ENCODE assay signal across 12 mouse cellular contexts in the genomic region with DNA sequence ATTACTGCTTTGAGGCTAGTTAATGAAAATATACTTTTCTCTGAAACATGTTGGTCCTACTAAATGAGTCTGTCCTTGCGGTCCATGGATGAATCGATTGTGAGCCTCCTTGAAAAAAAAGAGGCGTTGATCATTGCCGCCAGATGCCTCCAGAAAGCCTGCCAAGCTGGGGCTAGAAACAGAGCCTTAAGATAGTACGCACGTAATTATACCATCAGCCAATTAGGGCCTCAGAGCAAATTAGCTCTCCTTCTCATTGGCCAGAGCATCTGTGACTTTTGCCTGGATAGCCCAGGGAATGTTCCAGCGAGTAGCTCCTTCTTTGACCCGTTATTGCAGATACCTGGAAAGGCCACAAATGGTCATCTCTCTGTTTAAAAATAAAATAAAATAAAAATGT. TPM values are rescaled to one million over a fixed set of nuclear protein-coding genes. Genes with fewer than 3 reads are reported as not detected.
A peak's percentile ranks its signal among the peaks of the same experiment; 100 is the strongest.
DNase-seq lines count a peak whose midpoint lies in the region; ATAC-seq lines count a peak whose summit lies in the region.
"Had no signal": no experiment of that assay in that cellular context is flagged by ENCODE, and none has a peak within 500 bp of the region (broad histone marks: within the 10 kb centered on the region; RNA-seq: fewer than 3 reads in every experiment).

No protein-coding gene starts in this region.

- H3K9me3 ChIP-seq in limb, embryonic 12.5 days = no peaks in the 10 kb centered on the region
- no peaks in the 10 kb centered on the region for H3K9me3 ChIP-seq in limb, embryonic 10.5 days (replicated peaks)
- H3K9me3 ChIP-seq in kidney, embryonic 16.5 days (ENCODE audit: low read length) = no peaks in the 10 kb centered on the region
- H3K9me3 ChIP-seq: G1E; heart, embryonic 10.5 days had no signal

- 44% methylated on average over 8 of the region's 8 CpGs for WGBS in limb, embryonic 12.5 days
- WGBS in limb, embryonic 10.5 days = 72% methylated on average over 8 of the region's 8 CpGs
- WGBS in kidney, embryonic 16.5 days = 70% methylated on average over 8 of the region's 8 CpGs

- 0 out of 2 replicates have a peak overlapping the region, but pooled peaks have one; percentile 1 for H3K4me2 ChIP-seq in limb, embryonic 12.5 days
- no peak overlapping the region for H3K4me2 ChIP-seq in kidney, embryonic 16.5 days (replicated peaks; ENCODE audit: low read depth, low read length)

- peaks cover 1% of the 10 kb centered on the region; the same call in 1 of the 2 replicates for H3K27me3 ChIP-seq in limb, embryonic 12.5 days
- H3K27me3 ChIP-seq in limb, embryonic 10.5 days (ENCODE audit: low read depth, poor library complexity, severe bottlenecking) = no peaks in the 10 kb centered on the region
- H3K27me3 ChIP-seq in kidney, embryonic 16.5 days (ENCODE audit: insufficient read depth, low read length) = no peaks in the 10 kb centered on the region

- no peak overlapping the region for H3K27ac ChIP-seq in limb, embryonic 12.5 days
- H3K27ac ChIP-seq in limb, embryonic 10.5 days = no peak overlapping the region
- no peak overlapping the region for H3K27ac ChIP-seq in kidney, embryonic 16.5 days (ENCODE audit: low read length)
- H3K27ac ChIP-seq: heart, embryonic 10.5 days had no signal

- ATAC-seq in limb, embryonic 12.5 days (ENCODE audit: insufficient number of reproducible peaks, insufficient read depth, low FRiP score, low TSS enrichment, low read depth) = no peak
- no peak for ATAC-seq in kidney, embryonic 16.5 days (ENCODE audit: low FRiP score, low TSS enrichment)

- peaks cover 24% of the 10 kb centered on the region for H3K4me1 ChIP-seq in limb, embryonic 12.5 days (replicated peaks)
- peaks cover 14% of the 10 kb centered on the region for H3K4me1 ChIP-seq in limb, embryonic 10.5 days
- peaks cover 23% of the 10 kb centered on the region for H3K4me1 ChIP-seq in kidney, embryonic 16.5 days (ENCODE audit: insufficient read depth, low read length)
- H3K4me1 ChIP-seq: heart, embryonic 10.5 days had no signal

- no peak overlapping the region for H3K9ac ChIP-seq in limb, embryonic 12.5 days (replicated peaks)
- H3K9ac ChIP-seq in kidney, embryonic 16.5 days (replicated peaks; ENCODE audit: low read length) = no peak overlapping the region

- DNase-seq in limb, embryonic 10.5 days (ENCODE audit: low spot score) = no peak
- DNase-seq in cerebellum, adult 9-11 months = peak; percentile 84
- peak; percentile 73 for DNase-seq in layer of hippocampus, adult 9-11 months
- DNase-seq in right cerebral cortex, adult 2 months (ENCODE audit: low spot score in 2 of 2) = peak; percentile 40 to 52
- DNase-seq in embryo, embryonic 10.5 days (ENCODE audit: low spot score) = no peak
- no peak for DNase-seq in yolk sac, embryonic 10.5 days (ENCODE audit: low spot score)
- DNase-seq: adrenal gland, postnatal 14 days; kidney, postnatal 4 days had no signal

- H3K4me3 ChIP-seq in limb, embryonic 12.5 days (replicated peaks) = no peak overlapping the region
- no peak overlapping the region for H3K4me3 ChIP-seq in limb, embryonic 10.5 days
- H3K4me3 ChIP-seq in kidney, embryonic 16.5 days (ENCODE audit: low read length) = no peak overlapping the region
- H3K4me3 ChIP-seq: heart, embryonic 10.5 days had no signal

- no peaks in the 10 kb centered on the region for H3K36me3 ChIP-seq in limb, embryonic 12.5 days
- no peaks in the 10 kb centered on the region for H3K36me3 ChIP-seq in limb, embryonic 10.5 days
- H3K36me3 ChIP-seq in kidney, embryonic 16.5 days (ENCODE audit: insufficient read depth, low read length) = no peaks in the 10 kb centered on the region
- H3K36me3 ChIP-seq: G1E; heart, embryonic 10.5 days had no signal

RNA-seq across cellular contexts. Expression of gene Tex36, which starts 7.6 kb away (rescaled TPM):
- polyA plus RNA-seq in limb, embryonic 12.5 days (2016; fragmentation: Nextera tagmentation; extraction: Ambion mirVana) = not detected in 2 replicates
- not detected in 2 replicates for polyA plus RNA-seq in limb, embryonic 10.5 days (2016; fragmentation: Nextera tagmentation; extraction: Ambion mirVana)
- not detected in 2 replicates for polyA plus RNA-seq in kidney, embryonic 16.5 days (2015; fragmentation: Nextera tagmentation; extraction: Ambion mirVana)
- polyA plus RNA-seq: G1E; heart, embryonic 10.5 days had no signal

RNA-seq across cellular contexts. Expression of gene Edrf1, which starts 27.8 kb away (rescaled TPM):
- polyA plus RNA-seq in limb, embryonic 12.5 days (2016; fragmentation: Nextera tagmentation; extraction: Ambion mirVana) = 30.4 TPM in 2 replicates
- 29.8 and 30.3 TPM in 2 replicates for polyA plus RNA-seq in limb, embryonic 10.5 days (2016; fragmentation: Nextera tagmentation; extraction: Ambion mirVana)
- polyA plus RNA-seq in kidney, embryonic 16.5 days (2015; fragmentation: Nextera tagmentation; extraction: Ambion mirVana) = 26.2 and 27.1 TPM in 2 replicates

Comparison
In these comparisons a context has a peak if more than half of its experiments do, and no peak if none do; other contexts are left out.
1. DNase-seq: peak in cerebellum, adult 9-11 months (single experiment), layer of hippocampus, adult 9-11 months (single experiment) and right cerebral cortex, adult 2 months (2 of 2); none in limb, embryonic 10.5 days (single experiment), embryo, embryonic 10.5 days (single experiment) and yolk sac, embryonic 10.5 days (single experiment).